Mouse (Mus musculus) neural tube, embryonic 12.5 days (tissue): ENCODE data around the gene Gm5475. TPM values are rescaled to one million over a fixed set of nuclear protein-coding genes. Genes with fewer than 3 reads are reported as not detected.

Source experiments
- ATAC-seq: fragments of 200-750 bp; cut with Nextera tagmentation; 2 replicates; pipeline ENCODE4 v1.8.0; 2017; ENCODE audit warnings: low read depth, mild to moderate bottlenecking, moderate TSS enrichment, moderate library complexity; ENCODE audit not compliant: low FRiP score
- H3K27ac ChIP-seq: fragments of 300-500 bp; sonication (generic); 2 replicates; pipeline ENCODE4 v1.5.1; 2016
- H3K27me3 ChIP-seq: fragments of 300-500 bp; sonication (generic); replicated peaks from 2 replicates; pipeline ENCODE4 v1.6.1; 2016; ENCODE audit warnings: mild to moderate bottlenecking
- H3K36me3 ChIP-seq: fragments of 300-500 bp; sonication (generic); 2 replicates; pipeline ENCODE4 v1.6.1; 2016; ENCODE audit warnings: mild to moderate bottlenecking
- H3K4me1 ChIP-seq: fragments of 300-500 bp; sonication (generic); 2 replicates; pipeline ENCODE4 v1.6.1; 2016
- H3K4me2 ChIP-seq: fragments of 300-500 bp; sonication (generic); replicated peaks from 2 replicates; pipeline ENCODE4 v1.6.1; 2016; ENCODE audit warnings: mild to moderate bottlenecking
- H3K4me3 ChIP-seq: fragments of 300-500 bp; sonication (generic); 2 replicates; pipeline ENCODE4 v1.5.1; 2016
- H3K9ac ChIP-seq: fragments of 300-500 bp; sonication (generic); 2 replicates; pipeline ENCODE4 v1.6.1; 2016; ENCODE audit warnings: mild to moderate bottlenecking
- H3K9me3 ChIP-seq: fragments of 300-500 bp; sonication (generic); 2 replicates; pipeline ENCODE4 v1.6.1; 2016; ENCODE audit warnings: mild to moderate bottlenecking
- WGBS: fragments of 180-500 bp; shearing (Covaris S2); methylation state at CpG from one replicate; pipeline ENCODE4 v1.1.7; 2016; 5-methylcytosine and 5-hydroxymethylcytosine counted together
- polyA plus RNA-seq: library from polyadenylated mRNA; unstranded; fragments of >200 nt; fragmentation: Nextera tagmentation; extraction: Ambion mirVana; gene quantifications from 2 replicates; pipeline ENCODE4 v1.2.1, GENCODE M21; 2016

Gene Gm5475
- polyA plus RNA-seq, 1 experiment from 2014 or later = 0.18 TPM

GRCm38 (mm10) chr15:100429959-100430565, 8.1 kb downstream of the Gm5475 start:
- 84% methylated on average over 11 of the region's 11 CpGs for WGBS
- no peaks in the 10 kb centered on the region for H3K36me3 ChIP-seq
- H3K4me3 ChIP-seq = no peak overlapping the region
- H3K9me3 ChIP-seq = no peaks in the 10 kb centered on the region
- H3K27ac ChIP-seq = no peak overlapping the region
- no peak overlapping the region for H3K9ac ChIP-seq
- no peak for ATAC-seq
- no peaks in the 10 kb centered on the region for H3K4me1 ChIP-seq
- peaks cover 6% of the 10 kb centered on the region for H3K27me3 ChIP-seq
- H3K4me2 ChIP-seq = no peak overlapping the region

- Histone ChIP-seq H3K9ac (no peak overlapping the region), H3K27ac (no peak overlapping the region), H3K36me3 (no peaks in the 10 kb centered on the region), H3K4me1 (no peaks in the 10 kb centered on the region), H3K4me2 (no peak overlapping the region), H3K9me3 (no peaks in the 10 kb centered on the region), H3K4me3 (no peak overlapping the region), H3K27me3 (no peaks in the 10 kb centered on the region)
- ATAC-seq = no peak
- 76% methylated on average over 4 of the region's 4 CpGs for WGBS
Observed at GRCm38 (mm10) chr15:100433234-100433633, 11.3 kb downstream of the Gm5475 start.

GRCm38 (mm10) chr15:100436112-100436511, 14.2 kb downstream of the Gm5475 start:
- Histone ChIP-seq H3K9ac (no peak overlapping the region), H3K27me3 (no peaks in the 10 kb centered on the region), H3K4me1 (no peaks in the 10 kb centered on the region), H3K4me3 (no peak overlapping the region), H3K36me3 (no peaks in the 10 kb centered on the region), H3K27ac (no peak overlapping the region), H3K9me3 (no peaks in the 10 kb centered on the region), H3K4me2 (no peak overlapping the region)
- 91% methylated on average over 4 of the region's 4 CpGs for WGBS
- ATAC-seq = no peak

GRCm38 (mm10) chr15:100436518-100436917, 14.6 kb downstream of the Gm5475 start:
- H3K36me3 ChIP-seq = no peaks in the 10 kb centered on the region
- 70% methylated on average over 10 of the region's 10 CpGs for WGBS
- no peak for ATAC-seq
- no peaks in the 10 kb centered on the region for H3K9me3 ChIP-seq
- no peak overlapping the region for H3K27ac ChIP-seq
- no peak overlapping the region for H3K4me3 ChIP-seq
- H3K9ac ChIP-seq = no peak overlapping the region
- H3K27me3 ChIP-seq = no peaks in the 10 kb centered on the region
- no peaks in the 10 kb centered on the region for H3K4me1 ChIP-seq
- H3K4me2 ChIP-seq = no peak overlapping the region

GRCm38 (mm10) chr15:100443126-100443922, 21.4 kb downstream of the Gm5475 start:
- Histone ChIP-seq H3K4me3 (peak overlapping the region; percentile 47), H3K27ac (no peak overlapping the region; the same call in 1 of the 2 replicates), H3K36me3 (no peaks in the 10 kb centered on the region), H3K9ac (peak overlapping the region; percentile 58), H3K9me3 (no peaks in the 10 kb centered on the region), H3K27me3 (no peaks in the 10 kb centered on the region), H3K4me2 (peak overlapping the region; percentile 64), H3K4me1 (peaks cover 3% of the 10 kb centered on the region; the same call in 1 of the 2 replicates)
- 9% methylated on average over 21 of the region's 31 CpGs for WGBS
- ATAC-seq = peak; percentile 95

GRCm38 (mm10) chr15:100446887-100447286, 24.9 kb downstream of the Gm5475 start:
- Histone ChIP-seq H3K9ac (no peak overlapping the region), H3K4me3 (no peak overlapping the region), H3K36me3 (no peaks in the 10 kb centered on the region), H3K27ac (no peak overlapping the region), H3K9me3 (no peaks in the 10 kb centered on the region), H3K4me1 (peaks cover 3% of the 10 kb centered on the region; the same call in 1 of the 2 replicates), H3K4me2 (no peak overlapping the region), H3K27me3 (no peaks in the 10 kb centered on the region)
- WGBS = 83% methylated on average over 2 of the region's 2 CpGs
- no peak for ATAC-seq

GRCm38 (mm10) chr15:100448572-100448971, 26.6 kb downstream of the Gm5475 start:
- H3K27ac ChIP-seq = no peak overlapping the region
- no peaks in the 10 kb centered on the region for H3K9me3 ChIP-seq
- no peak overlapping the region for H3K4me3 ChIP-seq
- no peak overlapping the region for H3K4me2 ChIP-seq
- H3K36me3 ChIP-seq = no peaks in the 10 kb centered on the region
- 73% methylated on average over 4 of the region's 4 CpGs for WGBS
- no peaks in the 10 kb centered on the region for H3K27me3 ChIP-seq
- ATAC-seq = no peak
- no peaks in the 10 kb centered on the region for H3K4me1 ChIP-seq
- H3K9ac ChIP-seq = no peak overlapping the region

- Histone ChIP-seq H3K9ac (no peak overlapping the region), H3K4me2 (no peak overlapping the region), H3K4me3 (no peak overlapping the region), H3K4me1 (no peaks in the 10 kb centered on the region), H3K27ac (no peak overlapping the region), H3K27me3 (no peaks in the 10 kb centered on the region), H3K9me3 (no peaks in the 10 kb centered on the region), H3K36me3 (no peaks in the 10 kb centered on the region)
- 90% methylated on average over 3 of the region's 3 CpGs for WGBS
- no peak for ATAC-seq
Observed at GRCm38 (mm10) chr15:100449495-100449894, 27.5 kb downstream of the Gm5475 start.

- Histone ChIP-seq H3K27ac (no peak overlapping the region), H3K4me1 (no peaks in the 10 kb centered on the region), H3K9me3 (no peaks in the 10 kb centered on the region), H3K4me3 (no peak overlapping the region), H3K36me3 (no peaks in the 10 kb centered on the region), H3K4me2 (no peak overlapping the region), H3K9ac (no peak overlapping the region), H3K27me3 (no peaks in the 10 kb centered on the region)
- 74% methylated on average over 16 of the region's 16 CpGs for WGBS
- no peak for ATAC-seq
Observed at GRCm38 (mm10) chr15:100451245-100451644, 29.3 kb downstream of the Gm5475 start.

GRCm38 (mm10) chr15:100452486-100452885, 30.5 kb downstream of the Gm5475 start:
- no peak overlapping the region for H3K4me2 ChIP-seq
- H3K4me3 ChIP-seq = no peak overlapping the region
- H3K36me3 ChIP-seq = no peaks in the 10 kb centered on the region
- no peaks in the 10 kb centered on the region for H3K9me3 ChIP-seq
- no peaks in the 10 kb centered on the region for H3K27me3 ChIP-seq
- H3K9ac ChIP-seq = no peak overlapping the region
- no peak for ATAC-seq
- H3K27ac ChIP-seq = no peak overlapping the region
- H3K4me1 ChIP-seq = no peaks in the 10 kb centered on the region
- WGBS = 83% methylated on average over 11 of the region's 11 CpGs

- no peak overlapping the region for H3K9ac ChIP-seq
- 76% methylated on average over 7 of the region's 7 CpGs for WGBS
- no peak for ATAC-seq
- H3K4me2 ChIP-seq = no peak overlapping the region
- H3K9me3 ChIP-seq = no peaks in the 10 kb centered on the region
- H3K4me1 ChIP-seq = no peaks in the 10 kb centered on the region
- H3K4me3 ChIP-seq = no peak overlapping the region
- no peaks in the 10 kb centered on the region for H3K36me3 ChIP-seq
- H3K27ac ChIP-seq = no peak overlapping the region
- no peaks in the 10 kb centered on the region for H3K27me3 ChIP-seq
Observed at GRCm38 (mm10) chr15:100456356-100456991, 34.5 kb downstream of the Gm5475 start.

- Histone ChIP-seq H3K27ac (no peak overlapping the region), H3K4me1 (no peaks in the 10 kb centered on the region), H3K9me3 (no peaks in the 10 kb centered on the region), H3K36me3 (no peaks in the 10 kb centered on the region), H3K4me2 (no peak overlapping the region), H3K9ac (peak overlapping the region; percentile 18; the same call in 1 of the 2 replicates), H3K4me3 (no peak overlapping the region), H3K27me3 (no peaks in the 10 kb centered on the region)
- WGBS = 8% methylated on average over 17 of the region's 17 CpGs
- ATAC-seq = no peak
Observed at GRCm38 (mm10) chr15:100457340-100457739, 35.4 kb downstream of the Gm5475 start.
